Mouse (Mus musculus) kidney, adult 9 months (tissue): Measurements from ENCODE around the gene Selenok.
A peak's percentile ranks its signal among the peaks of the same experiment; 100 is the strongest.

ENCODE experiments used
- DNase-seq: peaks from one replicate; pipeline ENCODE4 v3.0.0; 2022

Selenok gene

GRCm38 (mm10) chr14:29968075-29968821 lies at the start of gene Selenok:
Gene Selenok, plus strand, starts transcription at chr14:29968308.
- peak; percentile 99 for DNase-seq

- DNase-seq = no peak
Observed at GRCm38 (mm10) chr14:29928966-29929365, 39.1 kb upstream of the Selenok start.

GRCm38 (mm10) chr14:29935516-29935915 lies 32.6 kb upstream of the Selenok start:
- DNase-seq = no peak

- no peak for DNase-seq
Observed at GRCm38 (mm10) chr14:29937466-29937865, 30.6 kb upstream of the Selenok start.

GRCm38 (mm10) chr14:29939600-29940312 lies 28.4 kb upstream of the Selenok start:
- no peak for DNase-seq

GRCm38 (mm10) chr14:29940313-29940812 lies 27.7 kb upstream of the Selenok start:
- DNase-seq = no peak

- DNase-seq = peak; percentile 64
Observed at GRCm38 (mm10) chr14:29940877-29941276, 27.2 kb upstream of the Selenok start.

GRCm38 (mm10) chr14:29946761-29947309 lies 21.3 kb upstream of the Selenok start:
- no peak for DNase-seq

- DNase-seq = no peak
Observed at GRCm38 (mm10) chr14:29950805-29951204, 17.3 kb upstream of the Selenok start.

GRCm38 (mm10) chr14:29957393-29957792 lies 10.7 kb upstream of the Selenok start:
- no peak for DNase-seq

GRCm38 (mm10) chr14:29967611-29968010 lies 497 bp upstream of the Selenok start:
- DNase-seq = no peak

GRCm38 (mm10) chr14:29971446-29971845 lies 3.3 kb downstream of the Selenok start:
- no peak for DNase-seq

GRCm38 (mm10) chr14:29971993-29972392 lies 3.9 kb downstream of the Selenok start:
- DNase-seq = no peak

GRCm38 (mm10) chr14:29976927-29977326 lies 8.8 kb downstream of the Selenok start:
- DNase-seq = no peak

- DNase-seq = peak; percentile 93
Observed at GRCm38 (mm10) chr14:29978254-29979204, 10.4 kb downstream of the Selenok start, which contains the start of gene Actr8. Gene Actr8, plus strand, starts transcription at chr14:29978337.

- peak; percentile 69 for DNase-seq
Observed at GRCm38 (mm10) chr14:29980447-29981205, 12.5 kb downstream of the Selenok start.

- no peak for DNase-seq
Observed at GRCm38 (mm10) chr14:29986096-29986495, 18.0 kb downstream of the Selenok start.

- DNase-seq = no peak
Observed at GRCm38 (mm10) chr14:29987276-29987675, 19.2 kb downstream of the Selenok start.

GRCm38 (mm10) chr14:29987739-29988138 lies 19.6 kb downstream of the Selenok start:
- peak; percentile 53 for DNase-seq

GRCm38 (mm10) chr14:29988337-29988736 lies 20.2 kb downstream of the Selenok start:
- peak; percentile 58 for DNase-seq

- DNase-seq = no peak
Observed at GRCm38 (mm10) chr14:29994976-29995375, 26.9 kb downstream of the Selenok start.
